ENCODE assay signal across 12 mouse cellular contexts in genomic region chr2:114540416-114540815, GRCm38 (mm10).
"Had no signal": no experiment of that assay in that cellular context is flagged by ENCODE, and none has a peak within 500 bp of the region (broad histone marks: within the 10 kb centered on the region; RNA-seq: fewer than 3 reads in every experiment).

No protein-coding gene starts in this region.

- ATAC-seq: liver, embryonic 12.5 days had no signal

- DNase-seq: kidney, postnatal 10 days; kidney, postnatal 36 days; layer of hippocampus, postnatal 36 days; left cerebral cortex, postnatal 4 days; liver; lung, adult 2 months; lung, postnatal 14 days; lung, postnatal 4 days; midbrain, embryonic 14.5 days; thymus, adult 18-20 months; thymus, postnatal 36 days had no signal
